Mouse (Mus musculus): ENCODE results near the gene 4930568D16Rik. TPM values are rescaled to one million over a fixed set of nuclear protein-coding genes. Genes with fewer than 3 reads are reported as not detected.

The 4930568D16Rik gene
- polyA plus RNA-seq, 1 experiment from 2014 or later: not detected

DNA sequence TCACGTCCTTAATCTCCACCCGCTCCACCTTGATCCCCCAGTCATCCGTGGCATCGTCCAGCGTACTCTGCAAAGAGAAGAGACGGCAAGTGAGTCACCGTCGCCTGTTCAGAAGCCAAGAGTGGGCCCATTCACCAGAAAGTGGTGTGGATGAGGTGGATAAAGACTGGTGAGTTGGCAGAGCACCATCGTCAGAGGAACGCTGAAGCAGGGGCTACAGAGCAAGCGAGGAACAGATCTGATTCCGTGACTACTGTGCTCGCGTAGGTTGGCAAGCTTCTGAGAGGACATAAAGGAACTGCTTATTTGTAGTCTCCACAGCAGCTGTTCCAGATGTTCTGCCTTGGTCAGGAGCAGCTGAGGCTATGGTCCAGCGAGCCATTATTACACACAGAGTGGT lies 47.1 kb downstream of the 4930568D16Rik start:
- Histone ChIP-seq H3K9ac (no peak overlapping the region), H3K9me3 (replicated peaks) (no peaks in the 10 kb centered on the region), H3K4me3 (no peak overlapping the region), H3K27ac (no peak overlapping the region), H3K4me1 (peaks cover 24% of the 10 kb centered on the region), H3K4me2 (replicated peaks) (no peak overlapping the region), H3K27me3 (no peaks in the 10 kb centered on the region), H3K36me3 (no peaks in the 10 kb centered on the region)
- WGBS: 91% methylated on average over 15 of the region's 15 CpGs
- ATAC-seq (ENCODE audit: low FRiP score): no peak

GRCm38 (mm10) chr2:35318405-35318804 lies 49.1 kb downstream of the 4930568D16Rik start:
- Histone ChIP-seq H3K27ac (no peak overlapping the region), H3K4me1 (peaks cover 20% of the 10 kb centered on the region), H3K9me3 (replicated peaks) (no peaks in the 10 kb centered on the region), H3K4me3 (no peak overlapping the region), H3K36me3 (no peaks in the 10 kb centered on the region), H3K27me3 (no peaks in the 10 kb centered on the region), H3K9ac (no peak overlapping the region), H3K4me2 (replicated peaks) (no peak overlapping the region)
- 84% methylated on average over 12 of the region's 12 CpGs for WGBS
- ATAC-seq (ENCODE audit: low FRiP score): no peak

GRCm38 (mm10) chr2:35317604-35318003 lies 49.9 kb downstream of the 4930568D16Rik start:
- Histone ChIP-seq H3K27ac (no peak overlapping the region), H3K4me1 (peaks cover 20% of the 10 kb centered on the region), H3K4me3 (no peak overlapping the region), H3K9me3 (replicated peaks) (no peaks in the 10 kb centered on the region), H3K4me2 (replicated peaks) (no peak overlapping the region), H3K27me3 (no peaks in the 10 kb centered on the region), H3K9ac (no peak overlapping the region), H3K36me3 (no peaks in the 10 kb centered on the region)
- no peak for ATAC-seq (ENCODE audit: low FRiP score)
- 85% methylated on average over 4 of the region's 4 CpGs for WGBS

GRCm38 (mm10) chr2:35314300-35314699 lies 53.2 kb downstream of the 4930568D16Rik start:
- Histone ChIP-seq H3K4me3 (no peak overlapping the region), H3K9ac (no peak overlapping the region), H3K4me2 (replicated peaks) (no peak overlapping the region), H3K9me3 (replicated peaks) (no peaks in the 10 kb centered on the region), H3K27me3 (no peaks in the 10 kb centered on the region), H3K36me3 (no peaks in the 10 kb centered on the region), H3K27ac (no peak overlapping the region), H3K4me1 (peaks cover 3% of the 10 kb centered on the region; the same call in 1 of the 2 replicates)
- ATAC-seq (ENCODE audit: low FRiP score): no peak
- WGBS: 47% methylated on average over 3 of the region's 3 CpGs

DNA sequence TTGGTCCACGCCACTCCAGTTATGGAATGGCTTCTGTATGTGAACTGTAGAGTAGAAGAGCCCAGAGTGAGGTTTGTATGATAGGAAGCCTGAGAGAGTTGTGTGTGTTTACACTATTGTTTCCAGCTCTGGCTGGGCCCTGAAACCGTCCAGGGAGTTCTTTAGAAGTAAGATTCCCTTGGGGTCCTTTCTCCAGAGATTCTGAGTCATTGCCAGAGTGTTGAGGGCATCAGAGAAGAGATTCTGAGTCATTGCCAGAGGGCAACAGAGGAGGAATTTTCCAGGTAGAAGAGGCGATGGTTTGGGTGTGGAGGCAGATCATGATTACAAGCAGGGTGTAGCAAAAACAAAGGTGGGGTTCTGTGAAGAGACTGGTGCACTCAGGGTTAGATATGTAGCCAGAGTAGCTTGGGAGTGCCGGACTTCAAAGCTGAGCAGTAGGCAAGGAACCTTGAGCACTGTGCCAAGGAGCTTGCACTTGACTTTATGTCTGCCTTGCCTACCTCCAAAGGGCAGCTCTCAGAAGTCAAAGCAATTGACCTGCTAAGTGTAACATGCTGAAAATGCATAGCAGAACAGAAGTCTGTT lies 57.5 kb downstream of the 4930568D16Rik start:
- Histone ChIP-seq H3K36me3 (no peaks in the 10 kb centered on the region), H3K27me3 (no peaks in the 10 kb centered on the region), H3K4me1 (no peaks in the 10 kb centered on the region), H3K27ac (no peak overlapping the region), H3K4me2 (replicated peaks) (no peak overlapping the region), H3K4me3 (no peak overlapping the region), H3K9me3 (replicated peaks) (no peaks in the 10 kb centered on the region), H3K9ac (no peak overlapping the region)
- ATAC-seq (ENCODE audit: low FRiP score): no peak
- 93% methylated on average over 4 of the region's 4 CpGs for WGBS

DNA sequence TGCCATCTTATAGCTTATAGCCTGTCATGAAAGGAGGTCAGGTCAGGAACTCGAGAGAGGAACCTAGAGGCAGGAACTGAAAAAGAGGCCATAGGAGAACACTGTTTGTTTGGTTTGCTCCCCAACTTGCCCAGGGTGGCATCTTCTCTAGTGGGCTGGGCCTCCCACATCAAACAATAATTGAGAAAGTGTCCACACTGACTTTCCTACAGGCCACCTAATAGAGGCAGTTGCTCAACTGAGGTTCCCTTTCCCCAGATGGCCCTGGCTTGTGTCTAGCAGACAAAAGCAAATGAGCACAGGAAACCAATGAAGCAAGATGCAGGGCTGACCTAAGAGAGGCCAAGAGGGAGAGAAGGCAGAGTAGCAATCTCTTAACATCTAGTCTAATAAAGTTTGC lies 59.4 kb downstream of the 4930568D16Rik start:
- no peaks in the 10 kb centered on the region for H3K27me3 ChIP-seq
- 63% methylated on average over 1 of the region's 1 CpGs for WGBS
- no peak for ATAC-seq (ENCODE audit: low FRiP score)

More for the DNA sequence above, 59.4 kb downstream of the 4930568D16Rik start:
- Histone ChIP-seq H3K9ac (no peak overlapping the region), H3K4me1 (no peaks in the 10 kb centered on the region), H3K4me2 (replicated peaks) (no peak overlapping the region), H3K9me3 (replicated peaks) (no peaks in the 10 kb centered on the region), H3K36me3 (no peaks in the 10 kb centered on the region), H3K4me3 (no peak overlapping the region), H3K27ac (no peak overlapping the region)

Other genes with a start within 250 kb of the 4930568D16Rik start
- 380 and 390 TPM in 2 replicates for gene Rab14, start 166.6 kb downstream of the 4930568D16Rik start, polyA plus RNA-seq (2016; fragmentation: Nextera tagmentation; extraction: Ambion mirVana)
- 72.4 and 80.2 TPM in 2 replicates for gene Gsn, start 111.3 kb downstream of the 4930568D16Rik start, polyA plus RNA-seq (2016; fragmentation: Nextera tagmentation; extraction: Ambion mirVana)
- gene Stom, start 30.8 kb downstream of the 4930568D16Rik start, polyA plus RNA-seq (2016; fragmentation: Nextera tagmentation; extraction: Ambion mirVana): 16.6 and 17.0 TPM in 2 replicates
- gene 4930402F06Rik, start 29.4 kb upstream of the 4930568D16Rik start, polyA plus RNA-seq (2016; fragmentation: Nextera tagmentation; extraction: Ambion mirVana): not detected in 2 replicates
- gene Ggta1, start 95.5 kb upstream of the 4930568D16Rik start, polyA plus RNA-seq (2016; fragmentation: Nextera tagmentation; extraction: Ambion mirVana): 6.4 and 7.6 TPM in 2 replicates
- 64.8 and 68.1 TPM in 2 replicates for gene Dab2ip, start 190.5 kb upstream of the 4930568D16Rik start, polyA plus RNA-seq (2016; fragmentation: Nextera tagmentation; extraction: Ambion mirVana)

Measured in hindbrain, embryonic 12.5 days (tissue).